Mouse (Mus musculus): Measurements from ENCODE around the gene Itm2c. TPM values are rescaled to one million over a fixed set of nuclear protein-coding genes. Genes with fewer than 3 reads are reported as not detected.

Gene Itm2c
- polyA plus RNA-seq, 1 experiment from 2014 or later = 256 TPM

DNA sequence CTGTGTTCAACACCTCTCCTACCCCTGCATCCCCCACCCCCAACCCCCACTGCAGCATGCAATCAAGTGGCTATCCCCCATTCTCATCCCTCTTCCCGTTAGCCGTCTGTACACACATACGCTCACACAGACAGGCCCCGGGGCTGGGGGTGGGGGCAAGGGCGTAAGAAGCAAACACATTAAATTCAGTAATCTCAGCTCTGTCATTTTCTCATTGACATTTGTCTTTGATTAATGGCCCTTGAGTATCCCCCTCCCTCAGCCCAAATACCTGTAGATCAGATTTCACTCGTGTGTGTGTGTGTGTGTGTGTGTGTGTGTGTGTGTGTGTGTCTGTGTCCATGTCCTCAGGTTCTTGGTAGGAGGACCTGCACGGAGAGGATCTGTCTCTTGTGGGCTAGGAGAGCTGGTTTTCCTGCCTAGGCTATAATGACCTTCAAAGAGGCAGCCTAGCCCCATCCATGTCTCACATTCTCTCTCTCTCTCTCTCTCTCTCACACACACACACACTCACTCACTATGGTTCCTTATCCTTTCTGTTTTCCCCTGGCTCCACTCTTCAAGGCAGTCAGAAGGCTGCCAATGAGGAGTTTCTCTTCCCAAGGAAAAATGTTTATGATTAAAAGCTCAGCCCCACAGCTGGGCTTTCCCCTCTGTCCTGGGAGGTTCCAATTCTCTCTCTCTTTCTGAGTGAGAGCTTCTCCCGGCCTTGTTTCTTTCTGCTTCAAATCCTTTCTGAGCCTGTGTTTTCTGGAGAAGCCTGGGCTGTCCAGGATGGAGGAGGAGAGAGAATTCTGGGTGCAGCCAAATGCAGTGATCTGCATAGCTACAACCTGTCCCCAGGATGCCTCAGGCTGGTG is 4.0 kb downstream of the Itm2c start:
- H3K4me1 ChIP-seq (replicated peaks; ENCODE audit: insufficient read depth, low read length) = peaks cover 56% of the 10 kb centered on the region
- H3K9me3 ChIP-seq (replicated peaks; ENCODE audit: low read length) = no peaks in the 10 kb centered on the region
- DNase-seq (ENCODE audit: low spot score) = no peak
- H3K27me3 ChIP-seq (ENCODE audit: insufficient read depth, low read length) = no peaks in the 10 kb centered on the region
- TF ChIP-seq CTCF (IDR thresholded peaks at IDR 0.05; ENCODE audit: low read depth) = no peak
- no peak overlapping the region for H3K9ac ChIP-seq (ENCODE audit: low read depth, low read length)
- 0 out of 2 replicates have a peak, but pooled peaks cover under 1% of the 10 kb centered on the region for H3K36me3 ChIP-seq (ENCODE audit: insufficient read depth, low read length)
- H3K4me3 ChIP-seq (replicated peaks; ENCODE audit: low read depth, low read length) = no peak overlapping the region
- ATAC-seq (replicated peaks; ENCODE audit: low FRiP score, low read depth) = no peak
- H3K4me2 ChIP-seq (ENCODE audit: low read length) = peak overlapping the region; percentile 21; the same call in 1 of the 2 replicates
- H3K27ac ChIP-seq = peak overlapping the region; percentile 25; the same call in 1 of the 2 replicates
- 24% methylated on average over 8 of the region's 8 CpGs for WGBS

DNA sequence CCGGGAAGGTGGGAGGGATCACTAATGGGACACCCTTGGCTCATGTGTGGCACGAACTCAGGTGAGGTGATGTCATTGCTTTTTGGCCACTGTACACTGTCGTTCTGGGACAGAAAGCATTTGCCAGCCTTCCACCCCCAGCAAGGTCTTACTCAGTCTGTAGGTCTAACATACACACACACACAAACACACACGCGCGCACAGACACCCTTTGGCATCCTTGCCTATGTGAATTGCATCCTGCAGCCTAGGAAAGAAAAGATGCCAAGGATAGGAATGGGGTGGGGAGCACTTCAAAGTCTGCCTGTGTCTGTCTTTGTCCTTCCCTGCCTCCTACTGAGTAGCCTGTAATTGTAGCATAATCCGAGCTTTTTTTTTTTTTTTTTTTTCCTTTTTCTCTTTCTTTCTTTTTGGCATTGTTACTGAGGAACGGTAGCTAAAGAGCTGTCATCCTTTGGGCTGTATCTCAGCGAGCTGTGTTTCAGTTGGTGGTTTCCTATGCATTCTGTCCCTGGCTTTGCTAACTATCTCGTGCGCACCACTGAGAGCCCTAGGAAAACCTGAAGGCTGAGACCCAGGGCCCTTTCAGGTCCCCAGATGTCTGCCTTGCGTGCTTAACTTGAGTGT is 4.8 kb downstream of the Itm2c start:
- Histone ChIP-seq H3K9ac (ENCODE audit: low read depth, low read length) (no peak overlapping the region), H3K4me3 (replicated peaks; ENCODE audit: low read depth, low read length) (no peak overlapping the region), H3K4me2 (ENCODE audit: low read length) (no peak overlapping the region), H3K4me1 (replicated peaks; ENCODE audit: insufficient read depth, low read length) (peaks cover 56% of the 10 kb centered on the region), H3K27ac (no peak overlapping the region), H3K36me3 (ENCODE audit: insufficient read depth, low read length) (0 out of 2 replicates have a peak, but pooled peaks cover 3% of the 10 kb centered on the region), H3K9me3 (replicated peaks; ENCODE audit: low read length) (no peaks in the 10 kb centered on the region), H3K27me3 (ENCODE audit: insufficient read depth, low read length) (no peaks in the 10 kb centered on the region)
- 47% methylated on average over 12 of the region's 12 CpGs for WGBS
- DNase-seq (ENCODE audit: low spot score) = no peak
- ATAC-seq (replicated peaks; ENCODE audit: low FRiP score, low read depth) = no peak
- TF ChIP-seq CTCF (IDR thresholded peaks at IDR 0.05; ENCODE audit: low read depth) = no peak

DNA sequence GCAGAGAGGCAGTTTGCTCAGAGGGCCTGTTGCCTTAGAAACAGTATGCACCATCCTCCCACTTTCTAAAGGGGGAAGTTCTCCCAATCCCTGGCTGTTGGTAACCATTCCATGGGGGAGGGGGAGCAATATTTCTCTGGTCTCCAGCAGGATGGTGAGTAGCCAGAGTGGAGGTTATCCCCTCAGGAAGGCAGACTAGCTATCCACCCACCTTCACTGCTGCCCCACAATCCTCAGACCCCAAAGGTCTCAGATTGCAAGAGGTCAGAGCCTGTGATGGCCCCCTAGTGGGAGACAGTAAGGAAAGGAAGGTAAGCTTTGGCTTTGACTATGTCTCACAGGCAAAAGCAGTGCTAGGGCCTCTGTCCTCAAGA is 5.3 kb downstream of the Itm2c start:
- H3K9me3 ChIP-seq (replicated peaks; ENCODE audit: low read length) = no peaks in the 10 kb centered on the region
- peak; percentile 39; the same call in 1 of the 2 replicates for TF ChIP-seq CTCF (IDR thresholded peaks at IDR 0.05; ENCODE audit: low read depth)
- H3K4me1 ChIP-seq (replicated peaks; ENCODE audit: insufficient read depth, low read length) = peaks cover 56% of the 10 kb centered on the region
- H3K9ac ChIP-seq (ENCODE audit: low read depth, low read length) = no peak overlapping the region
- H3K4me3 ChIP-seq (replicated peaks; ENCODE audit: low read depth, low read length) = no peak overlapping the region
- no peak overlapping the region for H3K27ac ChIP-seq
- H3K36me3 ChIP-seq (ENCODE audit: insufficient read depth, low read length) = 0 out of 2 replicates have a peak, but pooled peaks cover 3% of the 10 kb centered on the region
- H3K4me2 ChIP-seq (ENCODE audit: low read length) = no peak overlapping the region
- no peak for ATAC-seq (replicated peaks; ENCODE audit: low FRiP score, low read depth)
- no peaks in the 10 kb centered on the region for H3K27me3 ChIP-seq (ENCODE audit: insufficient read depth, low read length)
- no peak for DNase-seq (ENCODE audit: low spot score)

DNA sequence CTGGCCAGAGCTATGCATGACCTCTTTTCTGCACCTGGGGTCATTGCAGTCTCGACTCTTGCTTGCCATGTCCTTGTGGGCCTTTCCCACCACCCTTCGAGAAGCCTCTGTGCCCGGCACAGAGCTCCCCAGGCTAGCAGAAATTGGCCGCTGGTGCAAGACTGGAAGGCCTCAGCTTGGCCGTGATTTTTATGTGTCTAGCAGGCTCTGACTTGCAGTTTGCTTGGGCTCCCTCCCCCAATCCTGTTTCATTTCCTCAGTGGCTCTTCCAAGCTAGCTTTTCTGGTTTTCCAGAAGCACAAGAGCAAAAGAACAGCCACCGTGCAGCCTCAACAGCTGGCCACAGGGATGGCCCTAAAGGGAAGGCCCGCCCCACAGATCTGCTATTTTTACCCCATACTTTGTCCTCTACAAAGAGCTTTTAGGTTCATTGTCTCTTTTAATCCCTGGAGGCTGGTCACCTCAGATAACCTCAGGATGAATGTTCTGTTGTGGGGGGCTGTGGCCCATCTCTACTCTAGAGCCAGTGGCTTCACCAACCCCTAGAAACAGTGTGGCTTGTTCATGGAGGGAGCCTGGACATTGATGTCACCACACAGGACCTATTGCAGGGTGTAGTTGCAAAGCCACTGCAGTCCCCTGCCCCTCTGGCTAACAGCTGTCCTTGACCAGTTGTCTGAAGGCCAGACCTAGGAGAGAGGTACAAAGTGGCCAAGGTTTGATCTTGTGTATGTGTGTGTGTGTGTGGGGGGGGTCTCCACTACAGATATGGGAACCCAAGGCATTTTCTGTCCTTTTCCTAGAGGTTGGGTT is 6.6 kb downstream of the Itm2c start:
- no peak overlapping the region for H3K9ac ChIP-seq (ENCODE audit: low read depth, low read length)
- peaks cover 54% of the 10 kb centered on the region for H3K4me1 ChIP-seq (replicated peaks; ENCODE audit: insufficient read depth, low read length)
- H3K4me3 ChIP-seq (replicated peaks; ENCODE audit: low read depth, low read length) = no peak overlapping the region
- H3K27me3 ChIP-seq (ENCODE audit: insufficient read depth, low read length) = no peaks in the 10 kb centered on the region
- 36% methylated on average over 7 of the region's 7 CpGs for WGBS
- TF ChIP-seq CTCF (IDR thresholded peaks at IDR 0.05; ENCODE audit: low read depth) = no peak
- ATAC-seq (replicated peaks; ENCODE audit: low FRiP score, low read depth) (no peak), DNase-seq (ENCODE audit: low spot score) (no peak)
- no peak overlapping the region for H3K4me2 ChIP-seq (ENCODE audit: low read length)
- H3K27ac ChIP-seq = peak overlapping the region; percentile 22; the same call in 1 of the 2 replicates
- H3K36me3 ChIP-seq (ENCODE audit: insufficient read depth, low read length) = peaks cover 16% of the 10 kb centered on the region
- H3K9me3 ChIP-seq (replicated peaks; ENCODE audit: low read length) = no peaks in the 10 kb centered on the region

DNA sequence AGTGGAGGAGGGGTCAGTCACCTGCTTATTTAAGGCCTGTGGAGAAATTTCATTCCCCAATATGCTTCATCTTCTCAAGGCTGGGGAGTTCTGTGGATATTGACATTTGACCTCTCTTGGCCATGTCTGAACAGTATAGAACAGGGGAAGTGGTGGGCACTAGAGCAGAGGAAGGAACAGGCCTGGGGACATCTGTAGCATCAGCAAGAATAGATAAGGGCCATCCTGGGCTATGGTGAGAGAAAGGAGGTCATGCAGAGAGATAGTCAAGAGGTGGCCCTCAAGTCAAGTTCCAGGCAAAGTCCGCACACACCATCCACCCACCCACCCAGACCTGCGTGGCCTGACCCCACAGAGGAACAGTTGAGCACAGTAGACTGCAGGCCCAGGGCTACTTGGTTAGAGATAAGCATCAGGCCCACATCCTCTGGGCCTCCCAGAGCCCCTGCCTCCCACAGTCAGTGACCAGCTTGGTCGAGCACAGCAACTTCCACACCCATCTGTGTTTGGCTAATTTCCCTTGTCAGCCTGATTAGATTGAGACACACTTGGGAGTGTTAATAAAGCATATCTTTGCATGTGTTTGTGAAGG is 7.5 kb downstream of the Itm2c start:
- H3K4me1 ChIP-seq (replicated peaks; ENCODE audit: insufficient read depth, low read length) = peaks cover 49% of the 10 kb centered on the region
- H3K27ac ChIP-seq = no peak overlapping the region
- 49% methylated on average over 3 of the region's 3 CpGs for WGBS
- H3K4me2 ChIP-seq (ENCODE audit: low read length) = no peak overlapping the region
- DNase-seq (ENCODE audit: low spot score) (peak; percentile 46), ATAC-seq (replicated peaks; ENCODE audit: low FRiP score, low read depth) (0 out of 2 replicates have a peak, but pooled peaks have one; percentile 31)
- no peak overlapping the region for H3K4me3 ChIP-seq (replicated peaks; ENCODE audit: low read depth, low read length)
- H3K27me3 ChIP-seq (ENCODE audit: insufficient read depth, low read length) = no peaks in the 10 kb centered on the region
- TF ChIP-seq CTCF (IDR thresholded peaks at IDR 0.05; ENCODE audit: low read depth) = no peak
- no peaks in the 10 kb centered on the region for H3K9me3 ChIP-seq (replicated peaks; ENCODE audit: low read length)
- no peak overlapping the region for H3K9ac ChIP-seq (ENCODE audit: low read depth, low read length)
- H3K36me3 ChIP-seq (ENCODE audit: insufficient read depth, low read length) = peaks cover 25% of the 10 kb centered on the region

Measured in kidney, postnatal 0 days (tissue).